In the genomic region with DNA sequence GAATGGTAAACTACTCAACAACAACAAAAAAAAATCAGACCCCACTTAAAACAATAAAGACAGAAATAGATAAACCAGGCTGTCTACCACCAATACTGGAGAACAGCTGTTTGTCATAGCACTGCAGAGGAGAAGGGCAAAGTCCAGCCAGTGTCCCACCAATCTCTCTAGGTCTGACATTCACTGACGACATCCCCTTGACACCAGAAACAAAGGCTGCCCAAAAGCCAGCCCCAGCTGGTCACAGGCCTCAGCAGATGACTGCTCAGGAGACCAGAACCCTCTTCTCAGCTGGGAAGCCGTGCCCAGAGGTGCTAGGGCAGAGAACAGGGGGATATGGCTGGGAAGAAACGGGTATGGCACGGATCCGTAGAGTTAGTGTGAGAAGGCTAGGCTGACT, we compare ENCODE assay signal across 19 mouse cellular contexts.
DNase-seq lines count a peak whose midpoint lies in the region; ATAC-seq lines count a peak whose summit lies in the region.
"Had no signal": no experiment of that assay in that cellular context is flagged by ENCODE, and none has a peak within 500 bp of the region (broad histone marks: within the 10 kb centered on the region; RNA-seq: fewer than 3 reads in every experiment).

No protein-coding gene starts in this region.

- no peak overlapping the region for H3K9ac ChIP-seq in hindbrain, embryonic 11.5 days (ENCODE audit: low read depth, low read length)
- no peak overlapping the region for H3K9ac ChIP-seq in hindbrain, embryonic 13.5 days
- no peak overlapping the region for H3K9ac ChIP-seq in midbrain, embryonic 14.5 days (replicated peaks; ENCODE audit: low read length)
- H3K9ac ChIP-seq: forebrain, embryonic 15.5 days; heart, embryonic 15.5 days; limb, embryonic 15.5 days; stomach, embryonic 15.5 days had no signal

- H3K4me2 ChIP-seq in hindbrain, embryonic 11.5 days (replicated peaks; ENCODE audit: low read depth, low read length): no peak overlapping the region
- H3K4me2 ChIP-seq in hindbrain, embryonic 13.5 days: no peak overlapping the region
- H3K4me2 ChIP-seq in midbrain, embryonic 14.5 days (ENCODE audit: low read length): no peak overlapping the region
- H3K4me2 ChIP-seq: forebrain, embryonic 15.5 days; heart, embryonic 15.5 days; limb, embryonic 15.5 days; stomach, embryonic 15.5 days had no signal

- H3K9me3 ChIP-seq in hindbrain, embryonic 11.5 days (ENCODE audit: control insufficient read depth, low read length): no peaks in the 10 kb centered on the region
- no peaks in the 10 kb centered on the region for H3K9me3 ChIP-seq in hindbrain, embryonic 13.5 days
- H3K9me3 ChIP-seq in midbrain, embryonic 10.5 days (replicated peaks): no peaks in the 10 kb centered on the region
- H3K9me3 ChIP-seq in midbrain, embryonic 14.5 days (ENCODE audit: control insufficient read depth, low read length): no peaks in the 10 kb centered on the region
- H3K9me3 ChIP-seq: forebrain, embryonic 15.5 days; heart, embryonic 15.5 days; limb, embryonic 15.5 days; stomach, embryonic 15.5 days had no signal

- no peaks in the 10 kb centered on the region for H3K27me3 ChIP-seq in hindbrain, embryonic 11.5 days (ENCODE audit: control insufficient read depth, insufficient read depth, low read length)
- no peaks in the 10 kb centered on the region for H3K27me3 ChIP-seq in hindbrain, embryonic 13.5 days
- no peaks in the 10 kb centered on the region for H3K27me3 ChIP-seq in midbrain, embryonic 10.5 days (ENCODE audit: low read depth, poor library complexity, severe bottlenecking)
- H3K27me3 ChIP-seq in midbrain, embryonic 14.5 days (ENCODE audit: control insufficient read depth, insufficient read depth, low read length): no peaks in the 10 kb centered on the region
- H3K27me3 ChIP-seq: forebrain, embryonic 15.5 days; heart, embryonic 15.5 days; limb, embryonic 15.5 days; stomach, embryonic 15.5 days had no signal

- ATAC-seq in hindbrain, embryonic 11.5 days (ENCODE audit: low FRiP score): no peak
- ATAC-seq in hindbrain, embryonic 13.5 days (ENCODE audit: low FRiP score): no peak
- no peak for ATAC-seq in midbrain, embryonic 14.5 days (ENCODE audit: low FRiP score, low TSS enrichment)
- ATAC-seq: forebrain, embryonic 15.5 days; inflammation-experienced regulatory T-cells, adult 6 months; lung, postnatal 0 days had no signal

- H3K36me3 ChIP-seq in hindbrain, embryonic 11.5 days (ENCODE audit: control insufficient read depth, insufficient read depth, low read length): no peaks in the 10 kb centered on the region
- no peaks in the 10 kb centered on the region for H3K36me3 ChIP-seq in hindbrain, embryonic 13.5 days
- H3K36me3 ChIP-seq in midbrain, embryonic 10.5 days: no peaks in the 10 kb centered on the region
- no peaks in the 10 kb centered on the region for H3K36me3 ChIP-seq in midbrain, embryonic 14.5 days (ENCODE audit: control insufficient read depth, insufficient read depth, low read length)
- H3K36me3 ChIP-seq: forebrain, embryonic 15.5 days; heart, embryonic 15.5 days; limb, embryonic 15.5 days; stomach, embryonic 15.5 days had no signal

- peak overlapping the region; percentile 31; the same call in 1 of the 2 replicates for H3K27ac ChIP-seq in hindbrain, embryonic 11.5 days (ENCODE audit: low read depth, low read length)
- no peak overlapping the region for H3K27ac ChIP-seq in hindbrain, embryonic 13.5 days
- H3K27ac ChIP-seq in midbrain, embryonic 10.5 days (replicated peaks): peak overlapping the region; percentile 50
- H3K27ac ChIP-seq in midbrain, embryonic 14.5 days (replicated peaks; ENCODE audit: low read depth, low read length): no peak overlapping the region
- H3K27ac ChIP-seq: forebrain, embryonic 15.5 days; heart, embryonic 15.5 days; limb, embryonic 15.5 days; stomach, embryonic 15.5 days had no signal

- no peak for DNase-seq in hindbrain, embryonic 11.5 days (ENCODE audit: low spot score)
- DNase-seq in midbrain, embryonic 10.5 days (ENCODE audit: low spot score): no peak
- DNase-seq in midbrain, embryonic 14.5 days: no peak
- peak; percentile 38 for DNase-seq in kidney, postnatal 14 days
- DNase-seq in urinary bladder, adult 18-20 months (ENCODE audit: low spot score in 2 of 2): no peak
- no peak for DNase-seq in heart, postnatal 4 days
- DNase-seq: adrenal gland, postnatal 25 days; B cell, adult 2 months; cerebellum, adult 2 months; gastrocnemius, postnatal 25 days; right cerebral cortex, postnatal 25 days; thymus, adult 18-20 months had no signal

- no peaks in the 10 kb centered on the region for H3K4me1 ChIP-seq in hindbrain, embryonic 11.5 days (replicated peaks; ENCODE audit: control insufficient read depth, insufficient read depth, low read length)
- H3K4me1 ChIP-seq in hindbrain, embryonic 13.5 days (replicated peaks): peaks cover 40% of the 10 kb centered on the region
- peaks cover 44% of the 10 kb centered on the region for H3K4me1 ChIP-seq in midbrain, embryonic 10.5 days
- H3K4me1 ChIP-seq in midbrain, embryonic 14.5 days (ENCODE audit: control insufficient read depth, insufficient read depth, low read length): peaks cover 11% of the 10 kb centered on the region; the same call in 1 of the 2 replicates
- H3K4me1 ChIP-seq: heart, embryonic 15.5 days; stomach, embryonic 15.5 days had no signal

- no peak overlapping the region for H3K4me3 ChIP-seq in hindbrain, embryonic 11.5 days (ENCODE audit: low read depth, low read length)
- no peak overlapping the region for H3K4me3 ChIP-seq in hindbrain, embryonic 13.5 days
- H3K4me3 ChIP-seq in midbrain, embryonic 10.5 days: no peak overlapping the region
- H3K4me3 ChIP-seq in midbrain, embryonic 14.5 days (replicated peaks; ENCODE audit: low read depth, low read length): no peak overlapping the region
- H3K4me3 ChIP-seq: forebrain, embryonic 15.5 days; heart, embryonic 15.5 days; limb, embryonic 15.5 days; stomach, embryonic 15.5 days had no signal

- WGBS in hindbrain, embryonic 11.5 days: 69% methylated on average over 5 of the region's 5 CpGs
- 56% methylated on average over 5 of the region's 5 CpGs for WGBS in hindbrain, embryonic 13.5 days
- WGBS in midbrain, embryonic 10.5 days: 90% methylated on average over 5 of the region's 5 CpGs
- 74% methylated on average over 5 of the region's 5 CpGs for WGBS in midbrain, embryonic 14.5 days

Comparison
In these comparisons a context has a peak if more than half of its experiments do, and no peak if none do; other contexts are left out.
1. H3K27ac ChIP-seq: peak in hindbrain, embryonic 11.5 days (single experiment) and midbrain, embryonic 10.5 days (single experiment); none in hindbrain, embryonic 13.5 days (single experiment) and midbrain, embryonic 14.5 days (single experiment).